Mouse (Mus musculus): ENCODE data around the gene Pld6. TPM values are rescaled to one million over a fixed set of nuclear protein-coding genes. Genes with fewer than 3 reads are reported as not detected.
"Not testable (repeated sequence)": the region's sequence is repeated elsewhere in the genome, so short reads cannot be mapped to it uniquely, and the experiment has no call there.

Gene Pld6
- total RNA-seq, 4 experiments from 2014 or later, result 0.81 to 2.4 (median 1.6) TPM

- DNase-seq, result no peak
These were observed 43.7 kb downstream of the Pld6 start for GRCm38 (mm10) chr11:59743712-59744111.

- no peak for DNase-seq
These were observed 44.1 kb downstream of the Pld6 start for GRCm38 (mm10) chr11:59743307-59743706.

GRCm38 (mm10) chr11:59741915-59742314 is 45.5 kb downstream of the Pld6 start:
- no peak for DNase-seq

GRCm38 (mm10) chr11:59739996-59740395 is 47.4 kb downstream of the Pld6 start:
- DNase-seq, result no peak

DNA sequence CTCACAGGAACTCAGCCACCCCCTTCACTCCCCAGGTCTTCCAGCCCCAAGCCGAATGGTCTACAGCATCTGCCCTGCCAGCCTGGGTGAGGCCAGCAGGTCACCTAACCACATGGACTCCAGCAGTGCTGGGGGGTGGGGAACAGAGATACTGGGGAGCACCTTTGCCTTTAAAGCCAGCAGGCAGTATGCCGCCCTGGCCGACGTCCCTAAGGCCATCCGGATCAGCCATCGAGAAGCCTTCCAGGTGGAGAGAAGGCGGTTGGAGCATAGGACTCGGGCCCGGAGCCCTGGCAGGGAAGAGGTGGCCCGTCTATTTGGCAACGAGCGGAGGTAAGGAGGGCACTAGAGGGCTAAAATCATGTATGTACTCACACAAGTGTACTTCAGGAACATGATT is 50.2 kb downstream of the Pld6 start:
- DNase-seq, result no peak

DNA sequence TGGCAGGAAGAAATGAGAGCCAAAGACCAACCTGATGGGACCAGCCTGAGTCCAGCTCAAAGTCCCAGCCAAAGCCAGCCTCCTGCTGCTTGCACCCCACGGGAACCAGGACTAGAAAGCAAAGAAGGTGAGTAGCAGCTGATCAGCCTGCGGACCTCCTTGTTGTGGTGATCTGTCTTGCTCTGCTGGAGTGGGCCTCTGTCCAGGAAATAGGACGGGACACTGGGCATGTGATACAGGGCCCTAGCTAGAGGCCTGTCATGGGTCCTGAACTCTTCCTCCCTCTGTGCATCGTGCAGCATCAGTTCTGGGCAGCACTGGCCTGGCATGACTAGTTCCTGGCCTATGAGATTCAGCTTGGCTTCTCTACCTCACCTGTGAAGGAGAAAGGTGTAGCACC is 51.5 kb downstream of the Pld6 start:
- DNase-seq, result not testable (repeated sequence)

GRCm38 (mm10) chr11:59734335-59734734 is 53.1 kb downstream of the Pld6 start:
- no peak for DNase-seq

Other genes with a start within 250 kb of the Pld6 start
- 1 to 10 TPM; 1.0 to 1.6 (median 1.3) TPM for gene Nlrp3, start 246.1 kb downstream of the Pld6 start, total RNA-seq (2022)
- gene Olfr222, start 211.4 kb downstream of the Pld6 start, total RNA-seq (2022), result not detected
- not detected for gene Olfr223, start 194.4 kb downstream of the Pld6 start, total RNA-seq (2022)
- 100 to 1,000 TPM; 180 to 290 (median 232) TPM for gene Mprip, start 126.3 kb downstream of the Pld6 start, total RNA-seq (2022)
- gene Flcn, start 22.4 kb upstream of the Pld6 start, total RNA-seq (2022), result 10 to 100 TPM; 49.9 to 61.3 (median 57.3) TPM
- 10 to 100 TPM; 26.2 to 34.5 (median 32.1) TPM for gene Nt5m, start 51.8 kb upstream of the Pld6 start, total RNA-seq (2022)
- 100 to 1,000 TPM in 2 of 4 experiments, 10 to 100 TPM in 2; 96.1 to 110 (median 102) TPM for gene Cops3, start 52.2 kb upstream of the Pld6 start, total RNA-seq (2022)
- gene Med9, start 160.6 kb upstream of the Pld6 start, total RNA-seq (2022), result 10 to 100 TPM; 29.4 to 39.1 (median 33.2) TPM
- gene Rasd1, start 177.3 kb upstream of the Pld6 start, total RNA-seq (2022), result 10 to 100 TPM; 19.1 to 34.7 (median 26.7) TPM